In genomic region chr7:27354144-27354543, GRCm38 (mm10) we compare ENCODE assay signal across 9 mouse cellular contexts. TPM values are rescaled to one million over a fixed set of nuclear protein-coding genes. Genes with fewer than 3 reads are reported as not detected.
DNase-seq lines count a peak whose midpoint lies in the region; ATAC-seq and TF ChIP-seq lines count a peak whose summit lies in the region.
"Had no signal": no experiment of that assay in that cellular context is flagged by ENCODE, and none has a peak within 500 bp of the region (broad histone marks: within the 10 kb centered on the region; RNA-seq: fewer than 3 reads in every experiment).

No protein-coding gene starts in this region.

- TF ChIP-seq CTCF in liver, postnatal 0 days (IDR thresholded peaks at IDR 0.05; ENCODE audit: low read depth), result no peak

- H3K27ac ChIP-seq in embryonic facial prominence, embryonic 12.5 days, result no peak overlapping the region
- no peak overlapping the region for H3K27ac ChIP-seq in hindbrain, embryonic 16.5 days (ENCODE audit: low read depth, low read length)
- H3K27ac ChIP-seq in liver, postnatal 0 days (ENCODE audit: low read depth), result no peak overlapping the region

- peaks cover 18% of the 10 kb centered on the region for H3K27me3 ChIP-seq in embryonic facial prominence, embryonic 12.5 days
- peaks cover 20% of the 10 kb centered on the region for H3K27me3 ChIP-seq in hindbrain, embryonic 16.5 days (replicated peaks; ENCODE audit: control insufficient read depth, insufficient read depth, low read length)
- no peaks in the 10 kb centered on the region for H3K27me3 ChIP-seq in liver, postnatal 0 days (ENCODE audit: insufficient read depth, low read length)
- H3K27me3 ChIP-seq: Patski had no signal

- TF ChIP-seq EP300 in liver, postnatal 0 days (IDR thresholded peaks at IDR 0.05; ENCODE audit: low read depth), result no peak

- DNase-seq in gastrocnemius, adult 18-20 months (ENCODE audit: low spot score), result peak; percentile 60
- DNase-seq in gastrocnemius, postnatal 25 days, result no peak
- DNase-seq in liver, postnatal 0 days, result no peak
- no peak for DNase-seq in ovary, postnatal 36 days (ENCODE audit: low spot score)
- no peak for DNase-seq in gastrocnemius, postnatal 36 days
- no peak for DNase-seq in left cerebral cortex, adult 9 months (ENCODE audit: low spot score in 2 of 2)

- no peaks in the 10 kb centered on the region for H3K9me3 ChIP-seq in embryonic facial prominence, embryonic 12.5 days
- no peaks in the 10 kb centered on the region for H3K9me3 ChIP-seq in hindbrain, embryonic 16.5 days (ENCODE audit: control insufficient read depth, low read length)
- H3K9me3 ChIP-seq in liver, postnatal 0 days (ENCODE audit: low read length), result no peaks in the 10 kb centered on the region

- intact Hi-C loops in gastrocnemius, postnatal 36 days (cut with DNase I), result no loop called here

- peak overlapping the region; percentile 71 for H3K4me2 ChIP-seq in embryonic facial prominence, embryonic 12.5 days (replicated peaks)
- peak overlapping the region; percentile 85 for H3K4me2 ChIP-seq in hindbrain, embryonic 16.5 days (ENCODE audit: low read length)
- peak overlapping the region; percentile 86 for H3K4me2 ChIP-seq in liver, postnatal 0 days (ENCODE audit: low read depth, low read length)

- WGBS in embryonic facial prominence, embryonic 12.5 days, result 26% methylated on average over 6 of the region's 6 CpGs
- WGBS in hindbrain, embryonic 16.5 days, result 32% methylated on average over 6 of the region's 6 CpGs
- 44% methylated on average over 6 of the region's 6 CpGs for WGBS in liver, postnatal 0 days (ENCODE audit: insufficient replicate concordance)

- no peak for ATAC-seq in embryonic facial prominence, embryonic 12.5 days (ENCODE audit: insufficient number of reproducible peaks, insufficient read depth, low FRiP score, low TSS enrichment)
- peak; percentile 38 for ATAC-seq in hindbrain, embryonic 16.5 days
- ATAC-seq in liver, postnatal 0 days, result no peak
- ATAC-seq: Patski had no signal

- H3K4me1 ChIP-seq in embryonic facial prominence, embryonic 12.5 days, result peaks cover 9% of the 10 kb centered on the region
- peaks cover 8% of the 10 kb centered on the region for H3K4me1 ChIP-seq in hindbrain, embryonic 16.5 days (ENCODE audit: control insufficient read depth, insufficient read depth, low read depth, low read length)
- peaks cover 27% of the 10 kb centered on the region for H3K4me1 ChIP-seq in liver, postnatal 0 days (ENCODE audit: insufficient read depth)

- peaks cover 26% of the 10 kb centered on the region for H3K36me3 ChIP-seq in embryonic facial prominence, embryonic 12.5 days
- peaks cover 6% of the 10 kb centered on the region for H3K36me3 ChIP-seq in hindbrain, embryonic 16.5 days (ENCODE audit: control insufficient read depth, insufficient read depth, low read length)
- H3K36me3 ChIP-seq in liver, postnatal 0 days (replicated peaks; ENCODE audit: insufficient read depth, low read length), result peaks cover 11% of the 10 kb centered on the region

- peak overlapping the region; percentile 67 for H3K4me3 ChIP-seq in embryonic facial prominence, embryonic 12.5 days
- peak overlapping the region; percentile 78 for H3K4me3 ChIP-seq in hindbrain, embryonic 16.5 days (ENCODE audit: low read length)
- no peak overlapping the region for H3K4me3 ChIP-seq in liver, postnatal 0 days (ENCODE audit: low read depth, low read length)

- no peak overlapping the region for H3K9ac ChIP-seq in embryonic facial prominence, embryonic 12.5 days
- H3K9ac ChIP-seq in hindbrain, embryonic 16.5 days (ENCODE audit: low read depth, low read length), result peak overlapping the region; percentile 24; the same call in 1 of the 2 replicates
- no peak overlapping the region for H3K9ac ChIP-seq in liver, postnatal 0 days (replicated peaks)

RNA-seq across cellular contexts. Expression of gene Shkbp1, which starts 1.7 kb away (rescaled TPM):
- 1 to 10 TPM; 2.2 to 3.0 TPM for total RNA-seq in gastrocnemius, adult 18-20 months (2021)
- total RNA-seq in gastrocnemius, postnatal 25 days (2021), result 1 to 10 TPM in 1 of 2 experiments, under 1 TPM in 1; 1.00 to 3.1 TPM
- polyA plus RNA-seq in embryonic facial prominence, embryonic 12.5 days (2016; fragmentation: Nextera tagmentation; extraction: Ambion mirVana), result 75.8 and 83.2 TPM in 2 replicates
- 31.6 and 38.0 TPM in 2 replicates for polyA plus RNA-seq in hindbrain, embryonic 16.5 days (2015; fragmentation: Nextera tagmentation; extraction: Ambion mirVana)
- polyA plus RNA-seq in liver, postnatal 0 days (2015; fragmentation: Nextera tagmentation; extraction: Ambion mirVana), result 9.5 and 10.9 TPM in 2 replicates
- total RNA-seq in gastrocnemius, postnatal 36 days (2021), result 1 to 10 TPM; 1.7 to 2.1 TPM

RNA-seq across cellular contexts. Expression of gene Gm20479, which starts 3.1 kb away (rescaled TPM):
- under 1 TPM in 1 of 2 experiments, not detected in 1; 0.57 TPM for total RNA-seq in gastrocnemius, adult 18-20 months (2021)
- total RNA-seq in gastrocnemius, postnatal 25 days (2021), result not detected
- polyA plus RNA-seq in embryonic facial prominence, embryonic 12.5 days (2016; fragmentation: Nextera tagmentation; extraction: Ambion mirVana), result 0.58 and 0.94 TPM in 2 replicates
- polyA plus RNA-seq in hindbrain, embryonic 16.5 days (2015; fragmentation: Nextera tagmentation; extraction: Ambion mirVana), result not detected in 2 replicates
- 1.1 TPM in 1 of 2 replicates, not detected in the other for polyA plus RNA-seq in liver, postnatal 0 days (2015; fragmentation: Nextera tagmentation; extraction: Ambion mirVana)
- total RNA-seq in gastrocnemius, postnatal 36 days (2021), result not detected

RNA-seq across cellular contexts. Expression of gene Ltbp4, which starts 16.7 kb away (rescaled TPM):
- total RNA-seq in gastrocnemius, adult 18-20 months (2021), result 10 to 100 TPM; 55.8 to 66.9 TPM
- total RNA-seq in gastrocnemius, postnatal 25 days (2021), result 10 to 100 TPM; 69.4 to 77.8 TPM
- polyA plus RNA-seq in embryonic facial prominence, embryonic 12.5 days (2016; fragmentation: Nextera tagmentation; extraction: Ambion mirVana), result 15.9 and 16.8 TPM in 2 replicates
- polyA plus RNA-seq in hindbrain, embryonic 16.5 days (2015; fragmentation: Nextera tagmentation; extraction: Ambion mirVana), result 14.1 and 17.2 TPM in 2 replicates
- 7.2 and 9.2 TPM in 2 replicates for polyA plus RNA-seq in liver, postnatal 0 days (2015; fragmentation: Nextera tagmentation; extraction: Ambion mirVana)
- total RNA-seq in gastrocnemius, postnatal 36 days (2021), result 10 to 100 TPM; 62.1 to 65.3 TPM
